Mouse (Mus musculus) cerebellum, adult 8-10 months (tissue): Measurements from ENCODE around the gene Usf2.

Experiments used
- DNase-seq: peaks from one replicate; pipeline ENCODE4 v3.0.0; 2022

The Usf2 gene

DNA sequence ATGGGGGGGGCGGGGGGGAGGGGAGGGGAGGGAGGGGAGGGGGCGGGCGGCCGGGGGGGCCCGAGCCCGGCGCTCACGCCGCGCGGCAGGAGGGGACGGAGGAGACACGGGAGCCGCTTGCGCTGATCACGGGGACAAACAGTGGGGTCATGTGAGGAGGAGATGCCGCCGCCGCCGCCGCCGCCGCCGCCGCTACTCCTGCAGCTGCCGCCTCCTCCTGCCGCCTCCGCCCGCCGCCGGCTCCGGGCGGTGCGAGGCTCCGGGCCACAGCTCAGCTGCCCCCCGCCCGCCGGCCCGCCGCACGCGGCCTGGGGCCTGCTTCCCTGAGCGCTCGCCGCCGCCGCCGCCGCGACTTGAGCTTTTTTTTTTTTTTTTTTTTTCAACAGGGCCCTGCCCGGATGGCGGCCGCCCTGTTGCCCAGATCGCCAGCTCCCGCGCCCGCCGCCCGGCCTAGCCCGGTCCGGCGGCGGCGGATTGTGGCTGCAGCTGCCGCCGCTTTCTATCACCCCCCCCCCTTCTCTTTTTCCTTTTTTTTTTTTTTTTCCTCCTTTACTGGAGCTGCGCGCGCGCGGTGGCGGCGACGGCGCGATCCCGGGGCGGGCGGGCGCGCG lies at the start of gene Usf2:
Usf2 (minus strand) TSS at position 48 of the 611 bp plus-strand sequence.
- peak; percentile 73 for DNase-seq

GRCm38 (mm10) chr7:31002650-31003049 lies 46.0 kb upstream of the Usf2 start:
- no peak for DNase-seq

DNA sequence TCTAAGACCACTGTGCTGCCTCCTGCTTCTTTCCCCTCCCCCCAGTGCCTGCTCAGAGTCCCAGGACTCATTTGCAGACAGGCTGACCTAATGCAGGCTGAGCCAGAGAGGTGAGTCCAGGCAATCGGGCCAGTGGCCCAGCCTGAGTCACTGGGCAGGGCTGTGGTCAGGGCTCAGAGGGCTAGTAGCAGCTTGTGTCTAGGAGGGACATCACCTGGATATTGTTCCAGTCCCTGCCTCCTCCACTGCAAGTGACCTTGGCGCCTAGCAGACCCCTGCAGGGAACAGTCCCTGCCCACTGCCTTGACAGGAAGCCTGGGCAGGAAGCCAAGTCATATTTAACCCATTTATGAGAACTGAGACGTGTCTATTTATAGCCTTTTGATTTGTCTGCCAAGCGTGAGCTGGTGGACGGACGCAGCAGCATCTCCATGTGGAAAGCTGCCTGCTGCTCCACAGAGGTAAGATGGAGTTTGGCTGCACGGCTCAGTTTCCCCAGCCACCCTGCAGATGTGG lies 44.0 kb upstream of the Usf2 start:
- peak; percentile 24 for DNase-seq

DNA sequence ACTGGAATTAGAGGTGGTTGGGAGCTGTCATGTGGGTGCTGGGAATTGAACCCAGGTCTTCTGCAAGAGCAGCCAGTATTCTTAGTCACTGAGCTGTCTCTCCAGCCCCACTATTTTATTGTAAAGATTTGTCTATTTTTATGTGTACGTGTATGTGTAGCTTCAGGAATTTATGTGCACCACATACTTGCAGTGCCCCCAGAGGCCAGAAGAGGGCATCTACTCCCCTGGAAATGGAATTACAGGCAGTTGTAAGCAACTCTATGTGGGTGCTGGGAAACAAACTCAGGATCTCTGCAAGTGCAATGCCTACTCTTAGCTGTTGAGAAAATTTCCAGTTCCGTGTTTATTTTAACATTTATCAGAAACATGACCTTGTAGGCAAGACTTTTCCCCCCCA lies 39.9 kb upstream of the Usf2 start:
- DNase-seq = no peak

DNA sequence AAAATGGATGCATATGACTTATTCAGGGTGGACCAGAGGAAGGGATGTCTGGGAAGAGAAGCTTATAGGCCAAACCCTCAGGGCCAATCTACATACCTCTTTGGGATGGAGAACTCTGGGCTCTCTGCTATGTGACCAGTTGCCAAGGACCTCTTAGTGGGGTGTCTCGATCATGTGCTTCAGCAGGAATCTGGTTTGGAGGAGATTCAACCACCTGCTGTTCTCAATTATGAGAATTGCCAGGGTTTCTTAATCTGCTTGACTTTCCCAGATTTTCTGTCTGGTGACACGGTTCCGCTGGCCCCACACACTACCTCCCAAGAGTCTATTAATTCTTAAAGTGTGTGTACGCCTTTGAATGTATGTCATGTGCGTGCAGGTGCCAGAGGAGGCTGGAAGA lies 37.4 kb upstream of the Usf2 start:
- DNase-seq = no peak

DNA sequence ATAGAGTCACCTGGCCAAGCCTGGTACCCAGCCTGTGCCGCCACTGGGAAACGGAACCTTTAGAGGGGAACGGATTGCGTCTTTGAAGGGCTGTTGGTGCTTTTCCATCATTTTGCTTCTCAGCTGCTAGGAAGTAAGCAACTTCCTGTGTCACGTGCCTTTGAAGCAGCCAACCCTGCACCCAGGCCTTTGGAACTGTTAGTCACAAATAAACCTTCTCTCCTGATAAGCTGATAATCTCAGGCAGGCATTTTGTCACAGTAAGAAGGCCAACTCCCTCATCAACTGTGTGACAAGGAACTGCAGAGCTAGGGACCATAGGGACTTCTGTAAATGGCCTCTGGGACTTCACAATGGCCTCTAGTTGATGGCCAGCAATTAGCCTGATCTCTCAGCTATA lies 35.5 kb upstream of the Usf2 start:
- DNase-seq = no peak

- DNase-seq = no peak
Observed at GRCm38 (mm10) chr7:30988519-30989162, 32.0 kb upstream of the Usf2 start.

- DNase-seq = no peak
Observed at GRCm38 (mm10) chr7:30985357-30985756, 28.8 kb upstream of the Usf2 start.

DNA sequence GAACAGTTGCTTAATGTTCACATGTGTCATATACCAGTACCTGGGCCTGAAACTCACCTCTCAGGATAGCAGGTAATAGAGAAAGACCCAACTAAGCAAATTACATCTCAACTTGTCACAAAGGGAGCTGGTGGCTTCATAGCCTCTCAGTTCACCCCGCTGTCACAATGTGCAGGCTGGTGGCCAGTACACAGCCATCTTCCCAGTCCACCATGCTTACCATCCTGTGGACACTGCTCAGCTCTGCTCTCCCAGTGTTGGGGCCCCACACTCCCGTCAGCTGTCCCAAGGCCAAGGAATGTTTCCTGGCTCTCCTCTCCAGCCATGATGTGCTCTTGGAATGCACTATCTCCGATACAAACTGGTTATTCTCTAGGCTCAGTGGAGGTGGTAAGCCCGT lies 25.1 kb upstream of the Usf2 start:
- no peak for DNase-seq

- DNase-seq = peak; percentile 81
Observed at GRCm38 (mm10) chr7:30973501-30974289, 17.1 kb upstream of the Usf2 start, which contains the start of gene Fam187b. Fam187b (plus strand) TSS chr7:30973790.

GRCm38 (mm10) chr7:30973251-30973500 lies 16.6 kb upstream of the Usf2 start, which contains the start of gene Lsr:
Lsr (minus strand) TSS chr7:30973464.
- DNase-seq = no peak

DNA sequence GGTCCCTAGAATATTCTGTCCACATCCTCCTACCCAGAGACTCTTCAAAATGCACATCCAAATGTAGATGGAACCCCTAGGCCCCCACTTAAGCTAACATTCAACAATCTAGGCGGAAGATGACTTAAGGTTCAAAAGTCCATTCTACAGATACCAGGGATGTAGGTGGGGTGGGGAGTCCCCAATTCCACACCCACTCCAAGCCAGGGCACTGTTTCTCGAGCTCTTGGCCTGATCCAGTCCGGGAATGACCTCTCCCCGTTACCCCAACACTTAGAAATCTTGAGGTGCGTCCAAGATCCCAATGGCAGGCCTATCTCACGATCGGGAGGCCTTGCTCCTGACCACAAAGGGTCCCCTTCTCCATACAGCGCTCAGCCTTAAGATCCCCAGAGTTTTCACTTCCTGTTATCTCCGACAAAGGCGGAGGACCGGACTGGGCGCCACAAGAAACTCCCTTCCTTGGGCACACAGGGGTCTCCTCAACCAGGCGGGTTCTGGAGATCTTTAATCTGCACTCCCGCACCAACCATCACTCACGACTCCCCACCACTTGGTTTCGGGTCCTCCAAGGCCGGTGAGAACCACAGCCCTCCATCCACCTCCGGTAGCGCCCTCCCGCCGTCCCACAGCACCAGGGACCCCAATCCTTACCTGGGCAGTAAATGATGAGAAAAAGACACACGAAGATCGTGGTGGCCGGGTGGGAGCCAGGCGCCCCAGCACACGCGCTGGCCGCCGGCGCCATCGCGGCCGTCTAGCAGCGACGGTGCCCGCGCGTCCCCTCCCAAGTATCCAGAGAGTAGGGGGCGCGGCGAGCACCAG lies 16.0 kb upstream of the Usf2 start:
- DNase-seq = no peak

DNA sequence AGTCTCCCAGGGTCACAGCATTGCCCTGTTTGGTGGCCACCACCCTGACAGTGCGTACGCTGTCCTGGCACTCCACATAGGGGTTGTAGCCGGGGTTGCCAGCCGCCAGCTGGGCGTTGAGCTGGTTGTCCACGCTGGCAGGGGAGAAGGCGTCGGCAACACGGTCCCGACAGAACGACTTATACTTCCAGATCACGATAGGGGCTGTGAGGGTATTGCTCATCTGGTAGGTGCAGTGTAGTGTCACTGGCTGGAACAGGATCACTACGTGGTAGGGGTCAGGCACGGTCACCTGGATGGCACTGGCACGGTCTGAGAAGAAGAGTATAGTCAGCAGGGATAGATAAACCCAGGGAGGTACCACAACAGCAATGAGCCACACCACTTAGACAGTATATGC lies 15.3 kb upstream of the Usf2 start:
- no peak for DNase-seq

DNA sequence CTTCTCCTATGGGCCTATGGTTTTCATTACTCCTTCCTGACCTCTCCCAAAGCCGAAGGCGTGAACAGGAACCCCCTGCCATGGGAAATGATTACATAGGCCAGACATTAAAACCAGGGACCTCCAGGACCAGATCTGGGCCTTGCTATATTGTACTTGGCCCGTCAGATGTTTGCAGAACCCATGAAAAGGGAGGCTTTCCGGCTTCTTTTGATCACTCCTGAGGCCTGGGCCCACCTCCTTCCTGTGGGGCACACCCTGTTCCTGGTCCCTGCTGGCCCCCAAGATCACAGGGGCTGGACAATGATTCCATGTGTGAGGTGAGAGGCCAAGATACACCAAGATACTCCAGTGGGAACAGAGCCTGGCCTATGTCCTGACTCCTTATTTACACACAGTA lies 12.6 kb upstream of the Usf2 start:
- DNase-seq = no peak

- no peak for DNase-seq
Observed at GRCm38 (mm10) chr7:30968611-30969010, 12.0 kb upstream of the Usf2 start.

GRCm38 (mm10) chr7:30966657-30967056 lies 10.1 kb upstream of the Usf2 start:
- no peak for DNase-seq

DNA sequence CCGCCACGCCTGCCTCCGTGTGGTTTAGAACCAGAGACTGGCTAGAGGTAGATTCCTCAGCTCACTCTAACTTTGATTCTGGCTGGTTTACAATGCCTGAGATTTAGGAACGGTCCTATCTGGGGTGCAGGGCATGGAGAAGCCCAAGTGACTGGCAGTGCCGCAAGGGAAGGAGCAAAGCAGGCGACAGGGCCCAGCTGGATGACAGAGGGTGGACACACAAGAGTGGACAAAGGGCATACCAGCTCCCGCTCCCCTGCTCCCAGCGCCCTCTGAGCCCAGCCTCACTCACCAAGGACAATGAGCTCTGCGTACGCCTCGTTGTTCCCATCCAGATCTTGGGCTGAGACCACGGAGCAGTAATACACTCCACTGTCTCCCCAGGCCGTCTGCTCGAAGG lies 9.1 kb upstream of the Usf2 start:
- no peak for DNase-seq

GRCm38 (mm10) chr7:30964366-30964765 lies 7.8 kb upstream of the Usf2 start:
- no peak for DNase-seq

- no peak for DNase-seq
Observed at GRCm38 (mm10) chr7:30962862-30963261, 6.3 kb upstream of the Usf2 start.

- DNase-seq = no peak
Observed at GRCm38 (mm10) chr7:30959786-30960349, 3.3 kb upstream of the Usf2 start.

DNA sequence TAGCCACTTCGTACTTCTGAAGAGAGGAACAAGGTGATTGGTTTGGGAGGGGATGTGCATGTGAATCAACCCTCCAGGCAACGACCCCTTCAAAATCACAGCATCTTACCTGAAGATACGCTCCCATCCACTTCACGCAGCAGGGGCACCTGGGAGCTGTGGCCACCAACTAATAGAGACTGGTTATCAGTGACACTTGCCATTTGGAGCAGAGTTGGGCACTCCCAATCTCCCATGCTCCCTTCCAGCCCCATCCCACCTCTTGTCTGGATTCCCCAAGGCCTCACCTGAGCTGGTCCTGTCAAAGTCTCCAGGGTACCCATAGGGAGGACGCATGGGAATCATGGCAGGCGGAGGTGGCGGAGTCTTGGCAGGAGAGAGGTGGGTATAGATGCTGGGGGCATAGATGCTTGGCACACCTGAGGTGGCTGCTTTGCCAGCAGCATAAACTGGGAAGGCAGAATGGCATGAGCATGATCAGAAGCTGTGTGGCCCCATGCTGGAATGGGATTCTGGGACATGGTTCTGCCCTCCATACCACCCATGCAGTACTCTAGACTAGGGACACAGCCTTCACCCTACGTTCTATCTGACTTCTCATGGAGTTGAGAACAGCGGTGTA lies 2.4 kb upstream of the Usf2 start:
- no peak for DNase-seq

DNA sequence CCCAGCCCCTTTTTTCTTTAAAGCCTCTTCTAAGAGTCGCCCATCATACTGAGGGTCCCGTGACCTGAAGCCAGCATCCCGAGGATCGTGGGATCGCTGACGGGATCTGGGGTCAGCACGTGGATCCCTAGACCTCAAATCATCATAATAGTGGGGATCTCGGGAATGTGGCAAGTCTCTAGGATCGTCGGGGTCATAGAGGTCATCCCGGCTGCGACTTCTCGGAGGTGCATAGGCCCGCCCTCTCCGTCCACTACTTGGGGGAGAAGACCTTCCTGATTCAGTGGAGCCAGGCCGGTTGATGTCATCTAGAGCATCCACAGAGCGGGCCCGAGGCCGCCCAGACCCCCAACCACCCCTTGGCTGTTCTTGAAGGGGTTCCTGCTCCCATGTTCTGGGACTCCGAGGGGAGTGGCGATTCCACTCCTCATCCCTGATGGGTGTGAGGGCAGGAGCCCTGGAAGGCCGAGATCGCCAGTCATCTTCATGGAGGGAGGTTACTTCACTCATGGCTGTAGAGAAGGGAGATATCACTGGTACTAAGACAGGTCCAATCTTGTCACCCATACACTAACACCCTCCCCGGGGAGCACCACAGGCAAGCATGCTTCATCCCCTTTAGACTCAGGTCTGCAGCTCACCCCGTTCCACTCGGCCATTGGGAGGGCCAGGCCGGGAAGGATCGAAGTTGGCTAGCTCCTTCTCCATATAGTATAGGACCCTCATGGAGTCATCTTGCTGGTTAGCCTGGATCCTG lies 1.7 kb upstream of the Usf2 start:
- no peak for DNase-seq
